Mouse (Mus musculus) olfactory bulb, adult 2 months (tissue): ENCODE measurements around the gene Fus.

ENCODE experiments used
- CTCF ChIP-seq: fragments of 200-500 bp; IDR thresholded peaks from 2 replicates; pipeline ENCODE4 v1.5.1; 2012; ENCODE audit warnings: low read depth, mild to moderate bottlenecking, low read length, moderate library complexity; ENCODE audit not compliant: insufficient read depth
- POLR2A ChIP-seq: fragments of 200-500 bp; IDR thresholded peaks from 2 replicates; pipeline ENCODE4 v1.6.1; 2012; ENCODE audit warnings: mild to moderate bottlenecking, low read depth, low read length, moderate library complexity; ENCODE audit not compliant: insufficient read depth

DNA sequence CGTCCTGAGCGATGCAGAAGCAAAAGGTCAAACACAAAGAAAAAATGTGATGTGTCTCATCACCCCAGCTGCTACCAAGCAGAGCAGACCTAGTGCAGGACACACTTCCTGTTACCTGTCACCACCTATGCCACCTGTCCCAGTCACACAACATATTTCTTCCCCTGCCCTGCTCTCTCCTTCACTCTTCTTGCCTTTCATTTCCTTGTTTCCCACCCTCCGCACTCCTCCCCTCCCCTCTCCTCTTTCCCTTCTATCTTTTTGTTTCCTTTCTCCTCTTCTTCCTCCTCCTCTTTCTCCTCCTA lies 65.7 kb downstream of the Fus start:
- TF ChIP-seq CTCF (no peak), POLR2A (no peak)
